Mouse (Mus musculus): ENCODE measurements at regions not wholly inside any gene's neighbourhood (a gene's known extent, or its start where the extent isn't known, plus 50 kb on each side); places are given as distances from the start of the nearest gene placed in this dataset.
"Not testable (repeated sequence)": the region's sequence is repeated elsewhere in the genome, so short reads cannot be mapped to it uniquely, and the experiment has no call there.

DNA sequence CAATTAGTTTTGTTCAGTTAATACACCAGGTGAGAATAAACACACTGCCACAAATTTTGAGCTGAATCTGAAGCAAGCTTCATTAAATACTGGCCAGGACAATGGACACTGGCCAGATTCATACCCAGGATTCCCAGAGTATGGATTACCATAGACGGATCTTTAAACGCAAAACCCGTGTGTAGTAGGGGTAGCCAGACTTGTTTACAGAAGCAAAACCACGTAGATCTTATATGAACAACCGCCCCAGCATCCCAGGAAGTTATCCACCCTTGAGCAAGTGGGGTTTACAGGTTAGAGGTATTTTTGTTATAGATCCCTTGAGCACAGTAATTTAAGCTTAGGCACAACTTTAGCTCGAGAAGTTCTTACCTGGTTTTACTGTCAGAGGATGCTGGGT, 71.1 kb upstream of the Ezr start:
- no peak overlapping the region for H3K4me3 ChIP-seq (replicated peaks; ENCODE audit: extremely low read depth, low read depth, low read length)
- no peaks in the 10 kb centered on the region for H3K4me1 ChIP-seq (ENCODE audit: control insufficient read depth, insufficient read depth, low read length)
- 83% methylated on average over 6 of the region's 6 CpGs for whole genome bisulfite sequencing
- TF ChIP-seq CTCF (IDR thresholded peaks at IDR 0.05; ENCODE audit: insufficient read depth, low read length) (no peak), POLR2A (IDR thresholded peaks at IDR 0.05; ENCODE audit: borderline replicate concordance, extremely low read depth, low read depth, low read length) (no peak)
- DNase-seq: no peak

DNA sequence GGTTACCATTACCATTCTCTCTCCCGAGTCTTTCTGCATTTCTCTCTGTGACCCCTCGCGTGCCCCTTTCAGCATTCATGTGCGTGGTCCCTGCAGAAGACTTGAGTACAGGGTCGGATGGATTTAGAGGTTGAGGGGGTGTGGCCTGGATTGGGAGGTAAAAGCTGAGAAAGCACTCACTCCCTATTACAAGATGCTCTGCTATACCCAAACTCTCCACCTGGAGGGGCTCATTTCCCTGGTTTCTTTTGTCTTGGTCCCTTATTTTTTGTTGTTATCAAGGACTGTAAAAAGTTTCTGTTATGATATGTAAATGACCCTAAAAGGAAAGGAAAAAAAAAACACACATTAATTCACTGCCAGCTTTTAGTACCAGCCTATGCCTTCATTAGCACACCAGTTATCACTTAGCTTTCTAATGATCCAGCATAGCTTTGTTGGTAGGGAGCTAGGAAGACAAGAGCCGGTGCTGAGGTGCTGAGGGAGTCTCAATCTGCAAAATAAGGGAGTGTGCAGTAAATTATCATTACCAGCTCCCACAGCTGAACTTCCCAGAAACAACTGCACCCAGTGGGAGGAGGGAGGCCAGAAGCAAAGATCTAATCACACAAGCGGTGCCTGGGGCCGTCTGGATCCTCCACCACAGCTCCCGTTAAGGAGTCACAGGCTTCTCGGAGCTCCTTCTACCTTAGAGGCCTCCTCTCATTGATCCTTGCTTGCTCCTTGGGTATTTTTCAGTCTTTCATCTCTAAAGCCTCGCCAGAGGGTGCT, 69.8 kb upstream of the Ezr start:
- 76% methylated on average over 11 of the region's 11 CpGs for WGBS
- no peaks in the 10 kb centered on the region for H3K4me1 ChIP-seq (ENCODE audit: control insufficient read depth, insufficient read depth, low read length)
- TF ChIP-seq CTCF (IDR thresholded peaks at IDR 0.05; ENCODE audit: insufficient read depth, low read length) (peak; percentile 9; the same call in 1 of the 2 replicates), POLR2A (IDR thresholded peaks at IDR 0.05; ENCODE audit: borderline replicate concordance, extremely low read depth, low read depth, low read length) (no peak)
- no peak for DNase-seq
- no peak overlapping the region for H3K4me3 ChIP-seq (replicated peaks; ENCODE audit: extremely low read depth, low read depth, low read length)

DNA sequence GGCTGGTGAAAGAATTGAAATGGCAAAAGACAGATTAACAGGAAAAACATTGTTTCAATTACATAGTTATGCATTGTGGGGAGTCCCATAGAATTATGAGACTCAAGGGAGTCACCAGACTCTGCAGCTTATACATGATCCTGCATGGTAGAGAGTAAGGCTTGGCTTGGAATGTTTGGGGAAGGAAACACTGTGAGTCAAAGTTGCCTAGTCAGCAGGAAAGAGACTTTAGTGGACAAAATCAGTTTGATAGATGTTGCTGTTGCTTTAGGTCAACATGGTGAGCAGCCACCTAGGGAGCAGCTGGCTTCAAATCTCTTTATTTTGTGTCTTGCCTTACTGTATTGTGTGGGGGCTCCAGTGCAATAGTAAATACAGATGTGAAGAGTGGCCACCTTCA, 67.9 kb upstream of the Ezr start:
- no peak for TF ChIP-seq POLR2A (IDR thresholded peaks at IDR 0.05; ENCODE audit: borderline replicate concordance, extremely low read depth, low read depth, low read length)
- no peak for TF ChIP-seq CTCF (IDR thresholded peaks at IDR 0.05; ENCODE audit: insufficient read depth, low read length)
- Histone ChIP-seq H3K4me1 (ENCODE audit: control insufficient read depth, insufficient read depth, low read length) (no peaks in the 10 kb centered on the region), H3K4me3 (replicated peaks; ENCODE audit: extremely low read depth, low read depth, low read length) (no peak overlapping the region)
- DNase-seq: no peak

DNA sequence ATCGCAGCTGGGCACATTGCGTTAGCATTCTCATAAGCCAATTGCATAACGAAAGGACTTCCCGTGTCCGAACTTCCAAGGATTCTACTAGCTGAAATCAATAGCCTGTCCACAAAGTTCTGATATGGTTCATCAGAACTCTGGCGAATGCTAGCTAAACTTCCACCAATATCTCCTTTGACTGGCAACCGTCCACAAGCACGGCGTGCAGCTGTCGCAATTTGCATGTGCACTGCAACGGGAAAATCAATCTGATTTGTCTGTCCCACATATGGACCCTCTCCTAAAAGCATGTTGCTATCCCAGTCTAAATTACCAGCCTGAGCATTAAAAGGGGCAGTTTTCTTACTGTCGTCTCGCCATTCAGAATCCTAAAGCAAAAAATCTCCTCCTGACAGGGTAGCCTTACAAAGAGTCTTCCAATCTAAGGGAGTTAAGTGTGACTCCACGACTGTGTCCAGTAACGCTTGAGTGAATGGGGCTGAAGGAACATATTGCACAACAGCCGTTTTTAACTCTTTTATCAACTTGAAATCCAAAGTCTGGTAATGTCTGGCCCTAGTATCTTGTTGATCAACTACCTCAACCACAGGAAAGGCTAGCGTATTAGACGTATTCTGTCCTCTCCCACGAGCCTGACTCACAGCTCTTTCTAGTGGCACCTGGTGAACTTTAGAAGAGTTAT, 59.3 kb upstream of the Ezr start:
- H3K4me3 ChIP-seq (replicated peaks; ENCODE audit: extremely low read depth, low read depth, low read length); H3K4me1 ChIP-seq (ENCODE audit: control insufficient read depth, insufficient read depth, low read length); DNase-seq: not testable (repeated sequence)
- 81% methylated on average over 19 of the region's 19 CpGs for WGBS

DNA sequence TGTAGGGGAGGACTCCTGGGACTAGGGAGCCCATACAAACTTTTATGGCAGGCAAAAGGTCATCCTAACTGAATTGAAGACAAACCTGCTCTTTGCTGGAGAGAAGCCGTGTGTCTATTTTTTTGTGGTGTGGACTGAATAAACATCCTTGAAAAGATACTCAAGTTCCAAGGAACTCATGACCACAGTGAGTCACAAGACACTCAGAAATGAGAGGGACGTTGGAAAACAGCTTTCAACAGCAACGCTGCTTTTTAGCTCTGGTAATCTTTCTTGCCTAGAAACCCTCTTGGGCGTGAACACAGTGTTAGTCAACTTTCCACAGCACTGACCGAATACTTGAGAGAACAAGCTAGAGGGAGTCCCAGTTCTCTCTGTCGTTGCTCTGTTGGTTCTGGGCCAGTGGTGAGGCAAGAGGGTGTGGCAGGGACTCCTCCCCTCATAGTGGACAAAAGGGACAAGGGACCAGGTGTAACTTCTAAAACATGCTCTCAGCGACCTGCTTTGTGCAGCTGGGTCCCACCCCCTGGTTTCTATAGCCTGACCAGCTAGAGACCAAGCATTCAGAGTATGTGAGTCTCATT, 52.8 kb upstream of the Ezr start:
- DNase-seq: peak; percentile 78
- WGBS: 23% methylated on average over 7 of the region's 7 CpGs
- no peak overlapping the region for H3K4me3 ChIP-seq (replicated peaks; ENCODE audit: extremely low read depth, low read depth, low read length)
- TF ChIP-seq POLR2A (IDR thresholded peaks at IDR 0.05; ENCODE audit: borderline replicate concordance, extremely low read depth, low read depth, low read length) (no peak), CTCF (IDR thresholded peaks at IDR 0.05; ENCODE audit: insufficient read depth, low read length) (no peak)
- peaks cover 9% of the 10 kb centered on the region; the same call in 1 of the 2 replicates for H3K4me1 ChIP-seq (ENCODE audit: control insufficient read depth, insufficient read depth, low read length)

Data from lung, adult 2 months (tissue).